9 mouse cellular contexts compared by ENCODE assay signal in the genomic region with DNA sequence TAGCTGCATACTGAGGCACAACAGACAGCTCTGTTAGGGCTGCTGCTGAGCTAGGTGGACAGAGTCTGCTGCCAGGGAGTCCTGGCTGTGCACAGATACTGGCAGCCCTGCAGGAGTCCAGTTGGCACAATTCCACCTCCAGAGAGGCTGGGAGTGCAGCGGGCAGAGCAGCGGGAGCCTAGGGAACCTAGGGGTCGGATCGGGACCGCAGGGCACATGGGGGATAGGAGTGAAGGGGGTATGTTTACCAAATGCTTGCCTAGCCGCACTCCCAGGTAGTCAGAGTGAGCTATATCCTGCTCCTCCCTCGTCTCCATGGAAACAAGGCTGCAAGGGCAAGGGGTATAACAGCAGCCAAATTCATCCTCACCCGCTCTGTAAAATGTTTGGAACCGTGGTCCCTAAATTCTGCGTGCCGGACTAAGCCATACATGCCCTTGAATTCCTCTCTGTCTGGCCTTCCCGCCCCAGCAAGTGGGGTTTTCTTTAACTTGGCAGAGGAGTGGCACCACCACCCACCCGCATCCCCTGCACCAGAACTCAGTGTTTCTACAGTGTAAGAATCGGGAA. TPM values are rescaled to one million over a fixed set of nuclear protein-coding genes. Genes with fewer than 3 reads are reported as not detected.
DNase-seq lines count a peak whose midpoint lies in the region; ATAC-seq and TF ChIP-seq lines count a peak whose summit lies in the region.
"Had no signal": no experiment of that assay in that cellular context is flagged by ENCODE, and none has a peak within 500 bp of the region (broad histone marks: within the 10 kb centered on the region; RNA-seq: fewer than 3 reads in every experiment).

No protein-coding gene starts in this region.

- peaks cover 12% of the 10 kb centered on the region for H3K4me1 ChIP-seq in intestine, embryonic 14.5 days (replicated peaks; ENCODE audit: control insufficient read depth, insufficient read depth, low read length)
- 0 out of 2 replicates have a peak, but pooled peaks cover 4% of the 10 kb centered on the region for H3K4me1 ChIP-seq in intestine, postnatal 0 days (replicated peaks; ENCODE audit: control insufficient read depth, insufficient read depth, low read length)
- H3K4me1 ChIP-seq in embryonic facial prominence, embryonic 11.5 days (ENCODE audit: control insufficient read depth, insufficient read depth, low read length): 0 out of 2 replicates have a peak, but pooled peaks cover 3% of the 10 kb centered on the region
- no peaks in the 10 kb centered on the region for H3K4me1 ChIP-seq in heart, postnatal 0 days (ENCODE audit: control insufficient read depth, insufficient read depth)
- peaks cover 20% of the 10 kb centered on the region for H3K4me1 ChIP-seq in stomach, embryonic 16.5 days (ENCODE audit: control insufficient read depth, insufficient read depth, low read length)

- no peaks in the 10 kb centered on the region for H3K27me3 ChIP-seq in intestine, embryonic 14.5 days (replicated peaks; ENCODE audit: control insufficient read depth, insufficient read depth, low read length)
- H3K27me3 ChIP-seq in intestine, postnatal 0 days (replicated peaks; ENCODE audit: control insufficient read depth, insufficient read depth, low read length): no peaks in the 10 kb centered on the region
- no peaks in the 10 kb centered on the region for H3K27me3 ChIP-seq in embryonic facial prominence, embryonic 11.5 days (ENCODE audit: control insufficient read depth, insufficient read depth, low read length)
- 0 out of 2 replicates have a peak, but pooled peaks cover 4% of the 10 kb centered on the region for H3K27me3 ChIP-seq in heart, postnatal 0 days (ENCODE audit: control insufficient read depth, insufficient read depth, low read length)
- H3K27me3 ChIP-seq in stomach, embryonic 16.5 days (ENCODE audit: control insufficient read depth, insufficient read depth, low read length): no peaks in the 10 kb centered on the region

- intact Hi-C loops in left cerebral cortex, postnatal 4 days (cut with DNase I): no loop called here

- 15% methylated on average over 14 of the region's 14 CpGs for WGBS in intestine, embryonic 14.5 days
- 35% methylated on average over 14 of the region's 14 CpGs for WGBS in intestine, postnatal 0 days
- WGBS in embryonic facial prominence, embryonic 11.5 days: 13% methylated on average over 14 of the region's 14 CpGs
- 32% methylated on average over 14 of the region's 14 CpGs for WGBS in heart, postnatal 0 days
- 17% methylated on average over 14 of the region's 14 CpGs for WGBS in stomach, embryonic 16.5 days

- H3K36me3 ChIP-seq in intestine, embryonic 14.5 days (ENCODE audit: control insufficient read depth, insufficient read depth, low read length): no peaks in the 10 kb centered on the region
- H3K36me3 ChIP-seq in intestine, postnatal 0 days (ENCODE audit: control insufficient read depth, insufficient read depth): no peaks in the 10 kb centered on the region
- H3K36me3 ChIP-seq in embryonic facial prominence, embryonic 11.5 days (replicated peaks; ENCODE audit: control insufficient read depth, insufficient read depth, low read depth, low read length): no peaks in the 10 kb centered on the region
- H3K36me3 ChIP-seq in heart, postnatal 0 days (replicated peaks; ENCODE audit: control insufficient read depth, insufficient read depth, low read length): no peaks in the 10 kb centered on the region
- no peaks in the 10 kb centered on the region for H3K36me3 ChIP-seq in stomach, embryonic 16.5 days (ENCODE audit: control insufficient read depth, insufficient read depth, low read length)

- H3K4me2 ChIP-seq in intestine, embryonic 14.5 days (ENCODE audit: low read length): peak overlapping the region; percentile 61; the same call in 1 of the 2 replicates
- no peak overlapping the region for H3K4me2 ChIP-seq in intestine, postnatal 0 days (replicated peaks; ENCODE audit: low read depth)
- peak overlapping the region; percentile 10; the same call in 1 of the 2 replicates for H3K4me2 ChIP-seq in embryonic facial prominence, embryonic 11.5 days (ENCODE audit: low read depth, low read length)
- peak overlapping the region; percentile 69 for H3K4me2 ChIP-seq in heart, postnatal 0 days (ENCODE audit: low read depth, low read length)
- peak overlapping the region; percentile 41 for H3K4me2 ChIP-seq in stomach, embryonic 16.5 days (ENCODE audit: low read depth, low read length)

- H3K9ac ChIP-seq in intestine, embryonic 14.5 days (ENCODE audit: low read length): no peak overlapping the region
- no peak overlapping the region for H3K9ac ChIP-seq in intestine, postnatal 0 days (ENCODE audit: low read depth, low read length)
- no peak overlapping the region; the same call in 1 of the 2 replicates for H3K9ac ChIP-seq in embryonic facial prominence, embryonic 11.5 days (replicated peaks; ENCODE audit: low read length)
- no peak overlapping the region for H3K9ac ChIP-seq in heart, postnatal 0 days (replicated peaks; ENCODE audit: low read depth, low read length)
- H3K9ac ChIP-seq in stomach, embryonic 16.5 days (ENCODE audit: low read length): peak overlapping the region; percentile 54

- no peak for DNase-seq in intestine, embryonic 14.5 days (ENCODE audit: low spot score)
- peak; percentile 87 for DNase-seq in R1 (ENCODE audit: low read depth, low spot score)
- DNase-seq in embryonic facial prominence, embryonic 11.5 days (ENCODE audit: low spot score): peak; percentile 57
- peak; percentile 39 for DNase-seq in heart, postnatal 0 days (ENCODE audit: low spot score)
- peak; percentile 61 for DNase-seq in left cerebral cortex, postnatal 4 days
- DNase-seq in frontal cortex, postnatal 10 days (ENCODE audit: low spot score in 2 of 2): no peak

- no peak for TF ChIP-seq EP300 in heart, postnatal 0 days (IDR thresholded peaks at IDR 0.05; ENCODE audit: low read depth)

- TF ChIP-seq CTCF in intestine, postnatal 0 days (IDR thresholded peaks at IDR 0.05; ENCODE audit: low read depth): no peak
- TF ChIP-seq CTCF in heart, postnatal 0 days (IDR thresholded peaks at IDR 0.05; ENCODE audit: low read depth): no peak

- no peak for ATAC-seq in intestine, embryonic 14.5 days (replicated peaks; ENCODE audit: low FRiP score, low TSS enrichment, low read depth)
- ATAC-seq in intestine, postnatal 0 days: no peak
- peak; percentile 26; the same call in 1 of the 2 replicates for ATAC-seq in embryonic facial prominence, embryonic 11.5 days (replicated peaks; ENCODE audit: insufficient number of reproducible peaks, low FRiP score, low TSS enrichment, low read depth)
- peak; percentile 49; the same call in 1 of the 2 replicates for ATAC-seq in heart, postnatal 0 days (ENCODE audit: insufficient read depth, low read depth)
- peak; percentile 48; the same call in 1 of the 2 replicates for ATAC-seq in stomach, embryonic 16.5 days (ENCODE audit: insufficient read depth, low FRiP score)

- H3K9me3 ChIP-seq in intestine, embryonic 14.5 days (ENCODE audit: control insufficient read depth, low read length): no peaks in the 10 kb centered on the region
- no peaks in the 10 kb centered on the region for H3K9me3 ChIP-seq in intestine, postnatal 0 days (ENCODE audit: control insufficient read depth)
- H3K9me3 ChIP-seq in embryonic facial prominence, embryonic 11.5 days (replicated peaks; ENCODE audit: control insufficient read depth, low read length): no peaks in the 10 kb centered on the region
- H3K9me3 ChIP-seq in heart, postnatal 0 days (replicated peaks; ENCODE audit: control insufficient read depth, low read length): no peaks in the 10 kb centered on the region
- H3K9me3 ChIP-seq in stomach, embryonic 16.5 days (replicated peaks; ENCODE audit: control insufficient read depth, low read length): no peaks in the 10 kb centered on the region
- H3K9me3 ChIP-seq: G1E had no signal

- no peak overlapping the region for H3K4me3 ChIP-seq in intestine, embryonic 14.5 days (ENCODE audit: low read depth, low read length)
- no peak overlapping the region for H3K4me3 ChIP-seq in intestine, postnatal 0 days (ENCODE audit: low read depth, low read length)
- H3K4me3 ChIP-seq in embryonic facial prominence, embryonic 11.5 days (ENCODE audit: low read depth, low read length): no peak overlapping the region
- peak overlapping the region; percentile 47 for H3K4me3 ChIP-seq in heart, postnatal 0 days (ENCODE audit: low read depth, low read length)
- H3K4me3 ChIP-seq in stomach, embryonic 16.5 days (replicated peaks; ENCODE audit: low read length): 0 out of 2 replicates have a peak overlapping the region, but pooled peaks have one; percentile 8

- no peak overlapping the region for H3K27ac ChIP-seq in intestine, embryonic 14.5 days (ENCODE audit: low read depth)
- H3K27ac ChIP-seq in intestine, postnatal 0 days (ENCODE audit: low read depth, low read length): no peak overlapping the region
- no peak overlapping the region for H3K27ac ChIP-seq in embryonic facial prominence, embryonic 11.5 days (replicated peaks; ENCODE audit: low read depth, low read length)
- H3K27ac ChIP-seq in heart, postnatal 0 days (ENCODE audit: low read depth): no peak overlapping the region
- no peak overlapping the region for H3K27ac ChIP-seq in stomach, embryonic 16.5 days (ENCODE audit: low read length)

RNA-seq across cellular contexts. Expression of a gene that starts 17.3 kb away (rescaled TPM):
- polyA plus RNA-seq in intestine, embryonic 14.5 days (2014; fragmentation: Nextera tagmentation; extraction: Ambion mirVana): 46.5 and 48.0 TPM in 2 replicates
- 7.1 and 7.4 TPM in 2 replicates for polyA plus RNA-seq in intestine, postnatal 0 days (2015; fragmentation: Nextera tagmentation; extraction: Ambion mirVana)
- 47.2 and 49.4 TPM in 2 replicates for polyA plus RNA-seq in embryonic facial prominence, embryonic 11.5 days (2014; fragmentation: Nextera tagmentation; extraction: Ambion mirVana)
- 50.9 and 54.7 TPM in 2 replicates for total RNA-seq in heart, postnatal 0 days (2014; rRNA removed; ENCODE audit: low replicate concordance)
- polyA plus RNA-seq in heart, postnatal 0 days (2015; fragmentation: Nextera tagmentation; extraction: Ambion mirVana): 6.5 and 7.1 TPM in 2 replicates
- 10 to 100 TPM; 14.6 to 16.2 TPM for total RNA-seq in left cerebral cortex, postnatal 4 days (2021)
- 20.1 and 23.6 TPM in 2 replicates for polyA plus RNA-seq in stomach, embryonic 16.5 days (2015; fragmentation: Nextera tagmentation; extraction: Ambion mirVana)

RNA-seq across cellular contexts. Expression of a gene that starts 24.0 kb away (rescaled TPM):
- 1.8 and 3.3 TPM in 2 replicates for polyA plus RNA-seq in intestine, embryonic 14.5 days (2014; fragmentation: Nextera tagmentation; extraction: Ambion mirVana)
- polyA plus RNA-seq in intestine, postnatal 0 days (2015; fragmentation: Nextera tagmentation; extraction: Ambion mirVana): 0.84 and 1.0 TPM in 2 replicates
- polyA plus RNA-seq in embryonic facial prominence, embryonic 11.5 days (2014; fragmentation: Nextera tagmentation; extraction: Ambion mirVana): 3.4 and 3.5 TPM in 2 replicates
- total RNA-seq in heart, postnatal 0 days (2014; rRNA removed; ENCODE audit: low replicate concordance): 1.1 and 1.8 TPM in 2 replicates
- 1.3 and 1.6 TPM in 2 replicates for polyA plus RNA-seq in heart, postnatal 0 days (2015; fragmentation: Nextera tagmentation; extraction: Ambion mirVana)
- 1 to 10 TPM; 7.0 to 8.8 TPM for total RNA-seq in left cerebral cortex, postnatal 4 days (2021)
- 4.0 and 5.2 TPM in 2 replicates for polyA plus RNA-seq in stomach, embryonic 16.5 days (2015; fragmentation: Nextera tagmentation; extraction: Ambion mirVana)

RNA-seq across cellular contexts. Expression of a gene that starts 49.8 kb away (rescaled TPM):
- polyA plus RNA-seq in intestine, embryonic 14.5 days (2014; fragmentation: Nextera tagmentation; extraction: Ambion mirVana): 34.0 and 43.8 TPM in 2 replicates
- 74.7 and 83.6 TPM in 2 replicates for polyA plus RNA-seq in intestine, postnatal 0 days (2015; fragmentation: Nextera tagmentation; extraction: Ambion mirVana)
- 12.2 and 15.1 TPM in 2 replicates for polyA plus RNA-seq in embryonic facial prominence, embryonic 11.5 days (2014; fragmentation: Nextera tagmentation; extraction: Ambion mirVana)
- 19.4 and 31.6 TPM in 2 replicates for total RNA-seq in heart, postnatal 0 days (2014; rRNA removed; ENCODE audit: low replicate concordance)
- polyA plus RNA-seq in heart, postnatal 0 days (2015; fragmentation: Nextera tagmentation; extraction: Ambion mirVana): 3.4 and 3.7 TPM in 2 replicates
- total RNA-seq in left cerebral cortex, postnatal 4 days (2021): 10 to 100 TPM; 51.3 to 54.1 TPM
- 45.8 and 48.0 TPM in 2 replicates for polyA plus RNA-seq in stomach, embryonic 16.5 days (2015; fragmentation: Nextera tagmentation; extraction: Ambion mirVana)

Comparison
In these comparisons a context has a peak if more than half of its experiments do, and no peak if none do; other contexts are left out.
1. ATAC-seq: peak in embryonic facial prominence, embryonic 11.5 days (single experiment), heart, postnatal 0 days (single experiment) and stomach, embryonic 16.5 days (single experiment); none in intestine, embryonic 14.5 days (single experiment) and intestine, postnatal 0 days (single experiment).
2. DNase-seq: peak in R1 (single experiment), embryonic facial prominence, embryonic 11.5 days (single experiment), heart, postnatal 0 days (single experiment) and left cerebral cortex, postnatal 4 days (single experiment); none in intestine, embryonic 14.5 days (single experiment) and frontal cortex, postnatal 10 days (0 of 2).
3. H3K4me3 ChIP-seq: peak in heart, postnatal 0 days (single experiment) and stomach, embryonic 16.5 days (single experiment); none in intestine, embryonic 14.5 days (single experiment), intestine, postnatal 0 days (single experiment) and embryonic facial prominence, embryonic 11.5 days (single experiment).